Mouse (Mus musculus) ES-Bruce4 (cell line): ENCODE results near the gene Tnrc6c. TPM values are rescaled to one million over a fixed set of nuclear protein-coding genes. Genes with fewer than 3 reads are reported as not detected.

Experiments
- H3K27ac ChIP-seq: 2 replicates; pipeline ENCODE4 v1.5.1; 2012; ENCODE audit warnings: low read length, inconsistent platforms; ENCODE audit not compliant: insufficient read depth
- H3K27me3 ChIP-seq: 2 replicates; pipeline ENCODE4 v1.6.1; 2012; ENCODE audit warnings: mild to moderate bottlenecking, low read length, inconsistent platforms; ENCODE audit not compliant: control insufficient read depth, poor library complexity, insufficient read depth, severe bottlenecking
- H3K36me3 ChIP-seq: 2 replicates; pipeline ENCODE4 v1.6.1; 2012; ENCODE audit warnings: inconsistent platforms, mild to moderate bottlenecking, low read length, moderate library complexity; ENCODE audit not compliant: control insufficient read depth, poor library complexity, insufficient read depth, severe bottlenecking
- H3K4me1 ChIP-seq: one replicate; pipeline ENCODE4 v1.8.1; 2011; ENCODE audit warnings: low read length; ENCODE audit not compliant: control insufficient read depth, insufficient read depth
- H3K4me3 ChIP-seq: 2 replicates; pipeline ENCODE4 v1.5.1; 2011; ENCODE audit warnings: low read depth, mild to moderate bottlenecking, low read length
- H3K9ac ChIP-seq: 2 replicates; pipeline ENCODE4 v1.6.1; 2012; ENCODE audit warnings: low read depth, mild to moderate bottlenecking, inconsistent platforms; ENCODE audit not compliant: poor library complexity, severe bottlenecking
- H3K9me3 ChIP-seq: replicated peaks from 2 replicates; pipeline ENCODE4 v1.6.1; 2012; ENCODE audit warnings: mild to moderate bottlenecking, low read length, inconsistent platforms; ENCODE audit not compliant: control insufficient read depth, poor library complexity, insufficient read depth, severe bottlenecking
- CTCF ChIP-seq: IDR thresholded peaks from one replicate; pipeline ENCODE4 v1.8.1; 2011; ENCODE audit warnings: low read depth, low read length
- EP300 ChIP-seq: IDR thresholded peaks from 2 replicates; pipeline ENCODE4 v1.6.1; 2011; ENCODE audit warnings: low read depth, low read length; ENCODE audit not compliant: insufficient read depth
- POLR2A ChIP-seq: IDR thresholded peaks from one replicate; pipeline ENCODE4 v1.8.1; 2011; ENCODE audit warnings: low read length; ENCODE audit not compliant: insufficient read depth
- polyA plus RNA-seq: library from polyadenylated mRNA; stranded (reverse); fragments of >200 nt; gene quantifications from 2 replicates; pipeline ENCODE4 v1.2.4, GENCODE M21; 2011; ENCODE audit warnings: low read depth; ENCODE audit not compliant: missing spikeins, insufficient read depth, insufficient read length

Tnrc6c gene
- polyA plus RNA-seq, 1 experiment, result 28.6 TPM

- no peaks in the 10 kb centered on the region for H3K27me3 ChIP-seq
Measured at GRCm38 (mm10) chr11:117694050-117694449, 40.0 kb downstream of the Tnrc6c start.

DNA sequence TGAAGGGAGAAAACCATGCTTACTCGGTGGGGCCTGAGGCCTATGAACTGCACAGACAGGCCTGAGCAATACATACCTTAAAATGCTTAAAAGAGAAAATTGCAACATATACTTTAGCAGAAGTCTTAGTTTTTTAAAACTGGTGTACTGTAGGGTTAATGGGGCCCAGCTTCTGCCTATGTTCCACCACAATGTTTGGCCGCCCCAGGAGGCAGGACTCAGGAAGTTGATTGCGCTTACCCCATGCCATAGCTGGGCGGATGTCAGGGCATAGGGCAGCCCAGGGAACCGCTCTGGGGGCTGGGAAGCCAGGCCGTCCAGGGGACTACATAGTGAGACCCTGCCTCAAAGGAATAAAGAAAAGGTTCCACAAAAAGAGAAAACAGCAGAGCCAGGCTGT lies 42.5 kb downstream of the Tnrc6c start:
- Histone ChIP-seq H3K9ac (no peak overlapping the region), H3K27ac (no peak overlapping the region), H3K4me1 (peaks cover 1% of the 10 kb centered on the region), H3K4me3 (no peak overlapping the region), H3K27me3 (no peaks in the 10 kb centered on the region), H3K9me3 (no peaks in the 10 kb centered on the region), H3K36me3 (no peaks in the 10 kb centered on the region)
- TF ChIP-seq CTCF (no peak), EP300 (no peak), POLR2A (no peak)

More at GRCm38 (mm10) chr11:117694050-117694449, 40.0 kb downstream of the Tnrc6c start:
- TF ChIP-seq POLR2A (no peak), EP300 (no peak), CTCF (no peak)
- Histone ChIP-seq H3K9me3 (no peaks in the 10 kb centered on the region), H3K27ac (no peak overlapping the region), H3K4me3 (no peak overlapping the region), H3K9ac (no peak overlapping the region), H3K4me1 (peaks cover 1% of the 10 kb centered on the region), H3K36me3 (no peaks in the 10 kb centered on the region)

DNA sequence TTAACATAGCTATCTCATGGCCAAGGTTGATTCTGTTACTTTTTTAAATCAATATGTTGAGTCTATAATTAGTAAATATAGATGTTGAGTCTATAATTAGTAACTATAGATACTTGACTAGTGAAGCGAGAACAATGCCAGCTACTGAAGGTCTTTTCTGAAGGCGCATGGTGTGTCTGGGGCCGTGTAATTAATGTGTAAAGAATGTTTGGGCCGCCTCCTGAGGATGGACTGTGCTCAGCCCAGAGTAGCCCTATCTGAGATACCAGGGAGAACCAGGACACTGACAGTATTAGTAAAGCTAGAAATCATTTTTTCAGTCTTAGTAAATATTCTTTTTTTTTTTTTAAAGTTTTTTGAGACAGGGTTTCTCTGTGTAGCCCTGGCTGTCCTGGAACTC lies 46.8 kb downstream of the Tnrc6c start:
- no peaks in the 10 kb centered on the region for H3K27me3 ChIP-seq
- TF ChIP-seq EP300, result no peak
- H3K27ac ChIP-seq, result no peak overlapping the region
- no peak overlapping the region for H3K9ac ChIP-seq
- no peaks in the 10 kb centered on the region for H3K9me3 ChIP-seq
- H3K4me3 ChIP-seq, result no peak overlapping the region
- H3K36me3 ChIP-seq, result peaks cover 6% of the 10 kb centered on the region; the same call in 1 of the 2 replicates
- H3K4me1 ChIP-seq, result no peaks in the 10 kb centered on the region

- H3K27ac ChIP-seq, result no peak overlapping the region
- TF ChIP-seq POLR2A (no peak), CTCF (no peak), EP300 (no peak)
- H3K4me1 ChIP-seq, result no peaks in the 10 kb centered on the region
- H3K4me3 ChIP-seq, result no peak overlapping the region
- peaks cover 6% of the 10 kb centered on the region; the same call in 1 of the 2 replicates for H3K36me3 ChIP-seq
- no peaks in the 10 kb centered on the region for H3K9me3 ChIP-seq
- H3K9ac ChIP-seq, result no peak overlapping the region
- H3K27me3 ChIP-seq, result no peaks in the 10 kb centered on the region
Measured at GRCm38 (mm10) chr11:117706267-117706666, 52.2 kb downstream of the Tnrc6c start.

DNA sequence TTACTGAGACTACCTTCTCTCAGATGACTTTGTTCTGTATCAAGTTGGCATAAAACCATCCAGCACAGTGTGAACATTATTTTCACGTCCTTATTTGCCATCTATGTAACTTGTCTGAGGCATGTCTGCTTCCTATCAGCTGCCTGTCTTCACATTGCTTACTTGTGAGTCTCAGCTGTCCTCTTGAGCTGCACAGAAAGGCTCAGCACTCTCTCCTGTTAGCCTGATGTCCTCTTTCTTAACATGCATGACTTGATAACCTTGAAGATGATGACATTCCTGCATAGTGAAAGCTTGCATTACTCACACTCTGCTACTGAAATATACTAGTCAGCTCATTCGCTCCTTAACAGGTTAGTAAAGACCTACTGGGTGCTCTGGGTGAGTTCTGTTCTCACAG lies 53.1 kb downstream of the Tnrc6c start:
- Histone ChIP-seq H3K27me3 (no peaks in the 10 kb centered on the region), H3K9ac (peak overlapping the region; percentile 27), H3K9me3 (no peaks in the 10 kb centered on the region), H3K4me3 (no peak overlapping the region), H3K27ac (peak overlapping the region; percentile 55), H3K4me1 (no peaks in the 10 kb centered on the region), H3K36me3 (peaks cover 6% of the 10 kb centered on the region; the same call in 1 of the 2 replicates)
- TF ChIP-seq POLR2A (no peak), CTCF (no peak), EP300 (no peak)

GRCm38 (mm10) chr11:117709308-117709707 lies 55.2 kb downstream of the Tnrc6c start:
- H3K27ac ChIP-seq, result no peak overlapping the region
- H3K4me1 ChIP-seq, result no peaks in the 10 kb centered on the region
- H3K4me3 ChIP-seq, result no peak overlapping the region
- no peaks in the 10 kb centered on the region for H3K9me3 ChIP-seq
- H3K27me3 ChIP-seq, result no peaks in the 10 kb centered on the region
- H3K9ac ChIP-seq, result no peak overlapping the region
- H3K36me3 ChIP-seq, result peaks cover 8% of the 10 kb centered on the region
- TF ChIP-seq EP300 (no peak), CTCF (no peak), POLR2A (no peak)
